Mouse (Mus musculus): ENCODE measurements around the gene Olfr507. TPM values are rescaled to one million over a fixed set of nuclear protein-coding genes. Genes with fewer than 3 reads are reported as not detected.
"Not testable (repeated sequence)": the region's sequence is repeated elsewhere in the genome, so short reads cannot be mapped to it uniquely, and the experiment has no call there.

Olfr507 gene
- not detected in 2 replicates for polyA plus RNA-seq (2014; fragmentation: Nextera tagmentation; extraction: Ambion mirVana)

GRCm38 (mm10) chr7:108621514-108621913, at the start of gene Olfr507:
Gene Olfr507 (plus strand): TSS chr7:108621814.
- H3K4me2 ChIP-seq (ENCODE audit: low read depth, low read length, severe bottlenecking) = no peak within 1 kb of the TSS
- no peak within 1 kb of the TSS for H3K4me3 ChIP-seq (ENCODE audit: low read depth, low read length)
- no peak within 1 kb of the TSS for H3K27ac ChIP-seq (ENCODE audit: low read depth, low read length)
- H3K36me3 ChIP-seq (ENCODE audit: control insufficient read depth, insufficient read depth, low read length) = no peaks in the 10 kb centered on the region
- H3K9ac ChIP-seq (ENCODE audit: low read length) = no peak within 1 kb of the TSS
- no peaks in the 10 kb centered on the region for H3K4me1 ChIP-seq (replicated peaks; ENCODE audit: control insufficient read depth, insufficient read depth, low read length)
- H3K27me3 ChIP-seq (ENCODE audit: control insufficient read depth, insufficient read depth, low read length) = no peaks in the 10 kb centered on the region
- WGBS = 78% methylated on average over 2 of the region's 2 CpGs
- no peaks in the 10 kb centered on the region for H3K9me3 ChIP-seq (ENCODE audit: control insufficient read depth, low read length)
- DNase-seq (ENCODE audit: low spot score) (no peak), ATAC-seq (replicated peaks; ENCODE audit: low FRiP score) (no peak)

GRCm38 (mm10) chr7:108589797-108590196, 31.8 kb upstream of the Olfr507 start:
- Histone ChIP-seq H3K27me3 (ENCODE audit: control insufficient read depth, insufficient read depth, low read length) (no peaks in the 10 kb centered on the region), H3K4me1 (replicated peaks; ENCODE audit: control insufficient read depth, insufficient read depth, low read length) (no peaks in the 10 kb centered on the region), H3K9me3 (ENCODE audit: control insufficient read depth, low read length) (no peaks in the 10 kb centered on the region), H3K36me3 (ENCODE audit: control insufficient read depth, insufficient read depth, low read length) (no peaks in the 10 kb centered on the region), H3K9ac (ENCODE audit: low read length) (no peak overlapping the region), H3K4me3 (ENCODE audit: low read depth, low read length) (no peak overlapping the region), H3K27ac (ENCODE audit: low read depth, low read length) (no peak overlapping the region), H3K4me2 (ENCODE audit: low read depth, low read length, severe bottlenecking) (no peak overlapping the region)
- WGBS = 78% methylated on average over 1 of the region's 1 CpGs
- no peak for ATAC-seq (replicated peaks; ENCODE audit: low FRiP score)
- DNase-seq (ENCODE audit: low spot score) = no peak

DNA sequence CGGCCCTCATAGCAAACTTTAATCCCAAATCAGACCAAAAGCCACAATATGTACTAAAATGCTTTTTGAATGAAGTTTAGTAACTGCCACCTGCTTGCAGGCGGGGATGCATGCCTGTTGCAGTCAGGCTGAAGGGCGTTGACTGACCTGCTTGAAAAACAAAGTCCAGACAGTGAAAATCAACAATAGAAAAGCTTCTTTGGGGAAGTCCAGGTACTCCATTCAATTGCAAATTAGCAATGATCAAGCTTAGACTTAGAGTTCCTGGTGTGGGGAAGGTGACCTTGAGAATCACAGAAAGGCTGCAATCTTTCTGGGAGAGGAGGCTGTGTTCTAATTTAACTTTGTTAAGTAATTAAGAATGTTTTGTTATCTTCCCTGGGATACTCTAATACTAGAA, 19.7 kb upstream of the Olfr507 start:
- not testable (repeated sequence) for H3K9ac ChIP-seq (ENCODE audit: low read length); H3K27ac ChIP-seq (ENCODE audit: low read depth, low read length); H3K4me1 ChIP-seq (replicated peaks; ENCODE audit: control insufficient read depth, insufficient read depth, low read length); H3K9me3 ChIP-seq (ENCODE audit: control insufficient read depth, low read length); ATAC-seq (replicated peaks; ENCODE audit: low FRiP score); H3K4me3 ChIP-seq (ENCODE audit: low read depth, low read length); H3K36me3 ChIP-seq (ENCODE audit: control insufficient read depth, insufficient read depth, low read length); H3K27me3 ChIP-seq (ENCODE audit: control insufficient read depth, insufficient read depth, low read length); DNase-seq (ENCODE audit: low spot score); H3K4me2 ChIP-seq (ENCODE audit: low read depth, low read length, severe bottlenecking)
- 88% methylated on average over 3 of the region's 3 CpGs for WGBS

DNA sequence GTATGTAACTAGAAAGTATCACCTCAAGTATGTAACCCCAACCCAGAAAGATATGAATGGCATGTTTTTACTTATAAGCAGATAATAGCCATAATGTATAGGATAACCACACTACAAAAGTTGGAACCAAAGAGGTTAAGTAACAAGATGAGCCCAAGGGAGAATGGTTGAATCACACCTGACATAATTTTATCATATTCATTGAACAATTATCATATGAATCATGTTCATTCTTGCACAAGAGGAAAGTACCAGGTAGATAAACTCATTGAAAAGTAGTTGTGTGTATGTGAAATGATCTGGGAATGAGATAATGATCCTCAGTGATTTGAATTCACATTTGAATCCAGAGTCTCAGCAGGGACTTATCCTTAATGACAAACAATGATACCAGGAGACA, 11.1 kb upstream of the Olfr507 start, which contains the start of gene Olfr506:
TSS of gene Olfr506 (plus strand) at position 301 of the 400 bp plus-strand sequence.
- Histone ChIP-seq H3K4me2 (ENCODE audit: low read depth, low read length, severe bottlenecking) (no peak within 1 kb of the TSS), H3K9ac (ENCODE audit: low read length) (no peak within 1 kb of the TSS), H3K36me3 (ENCODE audit: control insufficient read depth, insufficient read depth, low read length) (no peaks in the 10 kb centered on the region)

DNA sequence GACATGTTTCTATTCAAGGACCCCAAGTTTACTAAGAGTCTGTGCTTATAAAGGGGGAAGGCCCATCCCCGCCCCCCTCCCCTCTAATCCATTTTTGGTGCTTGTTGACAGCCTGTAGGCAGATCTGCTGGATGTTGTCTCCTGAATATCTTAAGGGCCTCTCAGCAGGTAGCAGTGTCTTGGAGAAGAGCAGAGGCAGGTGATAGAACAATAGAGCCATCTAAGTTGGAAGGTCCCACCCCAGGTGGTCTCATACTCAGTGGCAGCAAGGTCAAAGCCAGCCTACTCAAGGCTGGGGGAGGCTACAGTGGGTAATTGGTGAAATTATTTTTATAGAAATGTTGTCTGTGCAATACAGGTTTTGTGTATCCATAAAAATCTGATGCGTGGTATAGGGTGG, 7.5 kb upstream of the Olfr507 start:
- Histone ChIP-seq H3K4me2 (ENCODE audit: low read depth, low read length, severe bottlenecking) (no peak overlapping the region), H3K27ac (ENCODE audit: low read depth, low read length) (no peak overlapping the region), H3K9me3 (ENCODE audit: control insufficient read depth, low read length) (no peaks in the 10 kb centered on the region), H3K27me3 (ENCODE audit: control insufficient read depth, insufficient read depth, low read length) (no peaks in the 10 kb centered on the region), H3K4me3 (ENCODE audit: low read depth, low read length) (no peak overlapping the region), H3K4me1 (replicated peaks; ENCODE audit: control insufficient read depth, insufficient read depth, low read length) (no peaks in the 10 kb centered on the region), H3K36me3 (ENCODE audit: control insufficient read depth, insufficient read depth, low read length) (no peaks in the 10 kb centered on the region), H3K9ac (ENCODE audit: low read length) (no peak overlapping the region)
- no peak for ATAC-seq (replicated peaks; ENCODE audit: low FRiP score)
- 89% methylated on average over 2 of the region's 2 CpGs for WGBS
- DNase-seq (ENCODE audit: low spot score) = no peak

More for the DNA sequence above, 11.1 kb upstream of the Olfr507 start, which contains the start of gene Olfr506:
- Histone ChIP-seq H3K4me1 (replicated peaks; ENCODE audit: control insufficient read depth, insufficient read depth, low read length) (no peaks in the 10 kb centered on the region), H3K4me3 (ENCODE audit: low read depth, low read length) (no peak within 1 kb of the TSS), H3K27me3 (ENCODE audit: control insufficient read depth, insufficient read depth, low read length) (no peaks in the 10 kb centered on the region), H3K9me3 (ENCODE audit: control insufficient read depth, low read length) (no peaks in the 10 kb centered on the region), H3K27ac (ENCODE audit: low read depth, low read length) (no peak within 1 kb of the TSS)
- no peak for ATAC-seq (replicated peaks; ENCODE audit: low FRiP score)
- DNase-seq (ENCODE audit: low spot score) = no peak

- ATAC-seq (replicated peaks; ENCODE audit: low FRiP score); H3K4me2 ChIP-seq (ENCODE audit: low read depth, low read length, severe bottlenecking); H3K9me3 ChIP-seq (ENCODE audit: control insufficient read depth, low read length); H3K9ac ChIP-seq (ENCODE audit: low read length); H3K4me3 ChIP-seq (ENCODE audit: low read depth, low read length); DNase-seq (ENCODE audit: low spot score); H3K4me1 ChIP-seq (replicated peaks; ENCODE audit: control insufficient read depth, insufficient read depth, low read length); H3K27me3 ChIP-seq (ENCODE audit: control insufficient read depth, insufficient read depth, low read length); H3K27ac ChIP-seq (ENCODE audit: low read depth, low read length); H3K36me3 ChIP-seq (ENCODE audit: control insufficient read depth, insufficient read depth, low read length): not testable (repeated sequence)
- WGBS = 56% methylated on average over 3 of the region's 3 CpGs
These were observed 4.8 kb upstream of the Olfr507 start for GRCm38 (mm10) chr7:108616781-108617180.

DNA sequence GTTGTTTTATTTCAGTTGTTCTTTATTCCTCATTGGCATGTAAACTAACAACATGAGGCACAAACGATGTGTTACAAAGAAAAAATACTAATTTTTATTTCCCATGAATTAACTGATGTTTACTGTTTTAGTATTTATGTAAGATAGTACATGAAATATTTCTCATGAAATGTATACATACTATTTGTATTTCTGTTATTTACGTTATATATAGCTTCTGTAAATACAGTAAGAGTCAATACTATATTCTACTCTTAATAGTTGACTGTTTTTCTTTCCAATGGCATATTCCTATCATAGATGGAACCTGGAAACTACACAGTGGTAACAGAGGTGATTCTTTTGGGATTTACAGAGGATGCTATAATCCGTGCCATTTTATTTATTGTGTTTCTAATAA, 8.1 kb downstream of the Olfr507 start, which contains the start of gene Olfr508:
TSS of gene Olfr508 (plus strand) at position 301 of the 400 bp plus-strand sequence.
- no peak within 1 kb of the TSS for H3K9ac ChIP-seq (ENCODE audit: low read length)
- ATAC-seq (replicated peaks; ENCODE audit: low FRiP score) = no peak
- H3K4me2 ChIP-seq (ENCODE audit: low read depth, low read length, severe bottlenecking) = no peak within 1 kb of the TSS
- DNase-seq (ENCODE audit: low spot score) = no peak
- no peaks in the 10 kb centered on the region for H3K36me3 ChIP-seq (ENCODE audit: control insufficient read depth, insufficient read depth, low read length)
- H3K27ac ChIP-seq (ENCODE audit: low read depth, low read length) = no peak within 1 kb of the TSS
- no peak within 1 kb of the TSS for H3K4me3 ChIP-seq (ENCODE audit: low read depth, low read length)
- 88% methylated on average over 3 of the region's 3 CpGs for WGBS
- H3K4me1 ChIP-seq (replicated peaks; ENCODE audit: control insufficient read depth, insufficient read depth, low read length) = no peaks in the 10 kb centered on the region
- H3K9me3 ChIP-seq (ENCODE audit: control insufficient read depth, low read length) = no peaks in the 10 kb centered on the region
- H3K27me3 ChIP-seq (ENCODE audit: control insufficient read depth, insufficient read depth, low read length) = no peaks in the 10 kb centered on the region

DNA sequence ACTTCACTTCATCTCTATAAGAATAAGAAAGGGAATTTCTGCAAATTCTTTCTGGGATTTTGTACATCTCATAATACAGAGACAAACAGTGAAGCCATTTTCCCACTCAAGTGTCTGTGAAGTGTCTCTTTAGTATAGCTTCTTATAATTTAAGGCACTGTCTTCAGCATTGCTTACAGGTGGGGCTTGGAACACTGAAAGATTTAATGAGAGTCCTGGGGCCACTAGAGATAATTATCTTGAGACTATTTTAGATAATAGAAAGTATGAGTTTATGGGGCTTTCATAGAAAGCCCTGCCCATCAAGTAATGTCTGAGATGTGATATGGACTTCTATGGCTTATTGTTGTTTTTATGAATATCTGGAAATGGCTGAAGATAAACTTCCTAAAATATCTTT, 30.2 kb downstream of the Olfr507 start, which contains the start of gene Olfr509:
TSS of gene Olfr509 (minus strand) at position 101 of the 400 bp plus-strand sequence.
- ATAC-seq (replicated peaks; ENCODE audit: low FRiP score) (no peak), DNase-seq (ENCODE audit: low spot score) (no peak)
- no peak within 1 kb of the TSS for H3K9ac ChIP-seq (ENCODE audit: low read length)
- no peaks in the 10 kb centered on the region for H3K4me1 ChIP-seq (replicated peaks; ENCODE audit: control insufficient read depth, insufficient read depth, low read length)
- H3K9me3 ChIP-seq (ENCODE audit: control insufficient read depth, low read length) = no peaks in the 10 kb centered on the region
- H3K27ac ChIP-seq (ENCODE audit: low read depth, low read length) = no peak within 1 kb of the TSS
- H3K36me3 ChIP-seq (ENCODE audit: control insufficient read depth, insufficient read depth, low read length) = no peaks in the 10 kb centered on the region
- H3K4me2 ChIP-seq (ENCODE audit: low read depth, low read length, severe bottlenecking) = no peak within 1 kb of the TSS
- no peaks in the 10 kb centered on the region for H3K27me3 ChIP-seq (ENCODE audit: control insufficient read depth, insufficient read depth, low read length)
- no peak within 1 kb of the TSS for H3K4me3 ChIP-seq (ENCODE audit: low read depth, low read length)

GRCm38 (mm10) chr7:108662419-108662818, 40.8 kb downstream of the Olfr507 start:
- Histone ChIP-seq H3K4me3 (ENCODE audit: low read depth, low read length) (no peak overlapping the region), H3K4me1 (replicated peaks; ENCODE audit: control insufficient read depth, insufficient read depth, low read length) (no peaks in the 10 kb centered on the region), H3K27me3 (ENCODE audit: control insufficient read depth, insufficient read depth, low read length) (no peaks in the 10 kb centered on the region), H3K27ac (ENCODE audit: low read depth, low read length) (no peak overlapping the region), H3K36me3 (ENCODE audit: control insufficient read depth, insufficient read depth, low read length) (no peaks in the 10 kb centered on the region), H3K9ac (ENCODE audit: low read length) (no peak overlapping the region), H3K4me2 (ENCODE audit: low read depth, low read length, severe bottlenecking) (no peak overlapping the region), H3K9me3 (ENCODE audit: control insufficient read depth, low read length) (no peaks in the 10 kb centered on the region)
- ATAC-seq (replicated peaks; ENCODE audit: low FRiP score) (no peak), DNase-seq (ENCODE audit: low spot score) (no peak)
- 87% methylated on average over 3 of the region's 3 CpGs for WGBS
